Mouse (Mus musculus): Measurements from ENCODE around the gene BC048671. TPM values are rescaled to one million over a fixed set of nuclear protein-coding genes. Genes with fewer than 3 reads are reported as not detected.
A peak's percentile ranks its signal among the peaks of the same experiment; 100 is the strongest.

BC048671 gene
- not detected in 2 replicates for polyA plus RNA-seq (2012; rRNA removed)

GRCm38 (mm10) chr6:90300919-90301318 is at the start of gene BC048671:
Gene BC048671, plus strand, starts transcription at chr6:90301219.
- H3K4me1 ChIP-seq (ENCODE audit: control insufficient read depth, insufficient read depth, low read length): no peaks in the 10 kb centered on the region
- no peak for TF ChIP-seq POLR2A (IDR thresholded peaks at IDR 0.05; ENCODE audit: extremely low read depth, insufficient read depth, low read length)
- no peak for TF ChIP-seq CTCF (IDR thresholded peaks at IDR 0.05; ENCODE audit: extremely low read depth, insufficient read depth, low read length)
- no peak within 1 kb of the TSS for H3K4me3 ChIP-seq (ENCODE audit: insufficient read depth, low read length)
- no peak within 1 kb of the TSS for H3K27ac ChIP-seq (ENCODE audit: insufficient read depth, low read length)

GRCm38 (mm10) chr6:90288265-90288664 is 12.8 kb upstream of the BC048671 start:
- no peak overlapping the region for H3K27ac ChIP-seq (ENCODE audit: insufficient read depth, low read length)
- TF ChIP-seq POLR2A (IDR thresholded peaks at IDR 0.05; ENCODE audit: extremely low read depth, insufficient read depth, low read length) (no peak), CTCF (IDR thresholded peaks at IDR 0.05; ENCODE audit: extremely low read depth, insufficient read depth, low read length) (peak; percentile 39; the same call in 1 of the 2 replicates)
- no peak overlapping the region for H3K4me3 ChIP-seq (ENCODE audit: insufficient read depth, low read length)
- no peaks in the 10 kb centered on the region for H3K4me1 ChIP-seq (ENCODE audit: control insufficient read depth, insufficient read depth, low read length)

GRCm38 (mm10) chr6:90306315-90306975 is 5.4 kb downstream of the BC048671 start:
- Histone ChIP-seq H3K4me3 (ENCODE audit: insufficient read depth, low read length) (no peak overlapping the region), H3K4me1 (ENCODE audit: control insufficient read depth, insufficient read depth, low read length) (no peaks in the 10 kb centered on the region), H3K27ac (ENCODE audit: insufficient read depth, low read length) (no peak overlapping the region)
- TF ChIP-seq CTCF (IDR thresholded peaks at IDR 0.05; ENCODE audit: extremely low read depth, insufficient read depth, low read length) (no peak), POLR2A (IDR thresholded peaks at IDR 0.05; ENCODE audit: extremely low read depth, insufficient read depth, low read length) (no peak)

GRCm38 (mm10) chr6:90308839-90309778 is 8.1 kb downstream of the BC048671 start:
- Histone ChIP-seq H3K4me3 (ENCODE audit: insufficient read depth, low read length) (no peak overlapping the region), H3K4me1 (ENCODE audit: control insufficient read depth, insufficient read depth, low read length) (no peaks in the 10 kb centered on the region), H3K27ac (ENCODE audit: insufficient read depth, low read length) (no peak overlapping the region)
- TF ChIP-seq CTCF (IDR thresholded peaks at IDR 0.05; ENCODE audit: extremely low read depth, insufficient read depth, low read length) (no peak), POLR2A (IDR thresholded peaks at IDR 0.05; ENCODE audit: extremely low read depth, insufficient read depth, low read length) (no peak)

GRCm38 (mm10) chr6:90315961-90316360 is 14.9 kb downstream of the BC048671 start:
- H3K4me1 ChIP-seq (ENCODE audit: control insufficient read depth, insufficient read depth, low read length): no peaks in the 10 kb centered on the region
- no peak for TF ChIP-seq CTCF (IDR thresholded peaks at IDR 0.05; ENCODE audit: extremely low read depth, insufficient read depth, low read length)
- TF ChIP-seq POLR2A (IDR thresholded peaks at IDR 0.05; ENCODE audit: extremely low read depth, insufficient read depth, low read length): no peak
- H3K27ac ChIP-seq (ENCODE audit: insufficient read depth, low read length): no peak overlapping the region
- no peak overlapping the region for H3K4me3 ChIP-seq (ENCODE audit: insufficient read depth, low read length)

- Histone ChIP-seq H3K4me1 (ENCODE audit: control insufficient read depth, insufficient read depth, low read length) (no peaks in the 10 kb centered on the region), H3K27ac (ENCODE audit: insufficient read depth, low read length) (no peak overlapping the region)
- no peak for TF ChIP-seq POLR2A (IDR thresholded peaks at IDR 0.05; ENCODE audit: extremely low read depth, insufficient read depth, low read length)
- TF ChIP-seq CTCF (IDR thresholded peaks at IDR 0.05; ENCODE audit: extremely low read depth, insufficient read depth, low read length): no peak
Observed at GRCm38 (mm10) chr6:90317510-90318258, 16.7 kb downstream of the BC048671 start.

GRCm38 (mm10) chr6:90319019-90319418 is 18.0 kb downstream of the BC048671 start:
- H3K4me1 ChIP-seq (ENCODE audit: control insufficient read depth, insufficient read depth, low read length): no peaks in the 10 kb centered on the region
- no peak overlapping the region for H3K4me3 ChIP-seq (ENCODE audit: insufficient read depth, low read length)
- TF ChIP-seq CTCF (IDR thresholded peaks at IDR 0.05; ENCODE audit: extremely low read depth, insufficient read depth, low read length) (no peak), POLR2A (IDR thresholded peaks at IDR 0.05; ENCODE audit: extremely low read depth, insufficient read depth, low read length) (no peak)
- H3K27ac ChIP-seq (ENCODE audit: insufficient read depth, low read length): no peak overlapping the region

More at GRCm38 (mm10) chr6:90317510-90318258, 16.7 kb downstream of the BC048671 start:
- H3K4me3 ChIP-seq (ENCODE audit: insufficient read depth, low read length): no peak overlapping the region

GRCm38 (mm10) chr6:90319475-90320191 is 18.6 kb downstream of the BC048671 start:
- TF ChIP-seq POLR2A (IDR thresholded peaks at IDR 0.05; ENCODE audit: extremely low read depth, insufficient read depth, low read length) (no peak), CTCF (IDR thresholded peaks at IDR 0.05; ENCODE audit: extremely low read depth, insufficient read depth, low read length) (no peak)
- Histone ChIP-seq H3K27ac (ENCODE audit: insufficient read depth, low read length) (no peak overlapping the region), H3K4me1 (ENCODE audit: control insufficient read depth, insufficient read depth, low read length) (no peaks in the 10 kb centered on the region)

More at GRCm38 (mm10) chr6:90319475-90320191, 18.6 kb downstream of the BC048671 start:
- H3K4me3 ChIP-seq (ENCODE audit: insufficient read depth, low read length): no peak overlapping the region

All from cortical plate, adult 2 months (tissue).